Mouse (Mus musculus) heart, embryonic 10.5 days (tissue): ENCODE measurements around the gene Adprh. TPM values are rescaled to one million over a fixed set of nuclear protein-coding genes. Genes with fewer than 3 reads are reported as not detected.

ENCODE experiments used
- DNase-seq: peaks from one replicate; pipeline ENCODE4 v3.0.0-alpha.2; 2017; ENCODE audit warnings: low spot score
- H3K27ac ChIP-seq: fragments of 300-500 bp; sonication (generic); 2 replicates; pipeline ENCODE4 v1.5.1; 2016; ENCODE audit warnings: mild to moderate bottlenecking
- H3K27me3 ChIP-seq: fragments of 300-500 bp; sonication (generic); 2 replicates; pipeline ENCODE4 v1.6.1; 2016; ENCODE audit warnings: mild to moderate bottlenecking; ENCODE audit not compliant: poor library complexity, insufficient read depth, severe bottlenecking
- H3K36me3 ChIP-seq: fragments of 300-500 bp; sonication (generic); 2 replicates; pipeline ENCODE4 v1.6.1; 2016; ENCODE audit warnings: mild to moderate bottlenecking, moderate library complexity
- H3K4me1 ChIP-seq: fragments of 300-500 bp; sonication (generic); 2 replicates; pipeline ENCODE4 v1.6.1; 2016; ENCODE audit warnings: mild to moderate bottlenecking
- H3K4me3 ChIP-seq: fragments of 300-500 bp; sonication (generic); 2 replicates; pipeline ENCODE4 v1.5.1; 2016; ENCODE audit warnings: mild to moderate bottlenecking, moderate library complexity
- H3K9me3 ChIP-seq: fragments of 300-500 bp; sonication (generic); 2 replicates; pipeline ENCODE4 v1.6.1; 2016; ENCODE audit warnings: mild to moderate bottlenecking, moderate library complexity
- WGBS: fragments of 180-500 bp; shearing (Covaris S2); methylation state at CpG from one replicate; pipeline ENCODE4 v1.1.7; 2016; 5-methylcytosine and 5-hydroxymethylcytosine counted together
- polyA plus RNA-seq: library from polyadenylated mRNA; unstranded; fragments of >200 nt; fragmentation: Nextera tagmentation; extraction: Ambion mirVana; gene quantifications from 2 replicates; pipeline ENCODE4 v1.2.1, GENCODE M21; 2016

Adprh gene
- polyA plus RNA-seq, 1 experiment from 2014 or later: 127 TPM

DNA sequence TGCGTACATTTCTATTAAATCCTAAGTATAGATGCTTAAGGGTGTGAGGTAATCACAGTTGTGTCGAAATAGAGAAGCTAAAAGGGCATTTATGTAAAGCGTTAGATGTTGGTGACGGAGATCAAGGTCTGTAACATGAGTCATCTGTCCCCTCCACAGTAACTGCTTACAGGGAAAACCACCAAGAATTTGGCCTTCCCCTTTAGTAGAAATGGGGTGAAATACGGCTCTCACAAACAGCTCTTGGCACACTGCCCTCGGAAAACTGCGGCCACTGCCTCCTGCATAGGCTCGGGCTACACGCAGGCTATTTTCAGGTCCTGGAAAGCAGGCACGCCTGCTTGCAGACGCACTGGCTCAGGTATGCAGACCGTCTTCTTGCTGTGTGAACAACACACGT is 56.3 kb downstream of the Adprh start:
- Histone ChIP-seq H3K27ac (no peak overlapping the region), H3K4me3 (no peak overlapping the region), H3K4me1 (peaks cover 25% of the 10 kb centered on the region), H3K9me3 (no peaks in the 10 kb centered on the region), H3K27me3 (no peaks in the 10 kb centered on the region), H3K36me3 (no peaks in the 10 kb centered on the region)
- DNase-seq: no peak
- WGBS: 56% methylated on average over 13 of the region's 13 CpGs

DNA sequence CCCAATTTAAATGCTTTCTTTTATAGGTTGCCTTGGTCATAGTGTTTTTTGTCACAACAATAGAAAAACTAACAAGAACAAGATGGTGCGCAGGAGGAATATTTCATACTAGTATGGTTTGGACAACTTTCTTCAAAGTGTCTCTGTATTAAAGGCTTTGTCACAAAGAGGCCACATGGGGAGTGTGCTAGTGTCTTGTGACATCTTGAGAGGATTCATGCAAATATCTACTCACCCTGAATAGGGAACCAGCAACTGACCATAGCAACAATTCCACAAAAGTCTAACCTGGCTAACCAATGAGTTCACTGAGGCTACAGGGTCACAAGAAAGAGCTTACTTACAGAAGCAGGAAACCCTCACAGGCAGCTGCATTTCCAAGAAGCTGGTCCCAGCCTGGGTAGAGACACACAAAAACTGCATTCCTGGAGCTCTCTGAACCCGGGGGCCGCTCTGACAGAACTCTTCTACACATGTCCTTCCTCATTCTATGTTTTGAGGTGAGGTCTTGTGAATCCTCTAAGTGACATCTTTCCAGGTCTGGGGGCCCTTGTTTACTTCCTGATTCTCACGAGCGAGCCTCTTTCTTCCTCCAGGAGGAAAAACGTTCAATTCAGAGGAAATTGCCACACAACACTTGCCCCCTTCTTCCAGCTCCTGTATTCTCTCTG is 57.3 kb downstream of the Adprh start:
- Histone ChIP-seq H3K4me3 (no peak overlapping the region), H3K27me3 (no peaks in the 10 kb centered on the region), H3K4me1 (peaks cover 17% of the 10 kb centered on the region), H3K9me3 (no peaks in the 10 kb centered on the region), H3K36me3 (no peaks in the 10 kb centered on the region), H3K27ac (no peak overlapping the region)
- 64% methylated on average over 6 of the region's 6 CpGs for WGBS
- no peak for DNase-seq

DNA sequence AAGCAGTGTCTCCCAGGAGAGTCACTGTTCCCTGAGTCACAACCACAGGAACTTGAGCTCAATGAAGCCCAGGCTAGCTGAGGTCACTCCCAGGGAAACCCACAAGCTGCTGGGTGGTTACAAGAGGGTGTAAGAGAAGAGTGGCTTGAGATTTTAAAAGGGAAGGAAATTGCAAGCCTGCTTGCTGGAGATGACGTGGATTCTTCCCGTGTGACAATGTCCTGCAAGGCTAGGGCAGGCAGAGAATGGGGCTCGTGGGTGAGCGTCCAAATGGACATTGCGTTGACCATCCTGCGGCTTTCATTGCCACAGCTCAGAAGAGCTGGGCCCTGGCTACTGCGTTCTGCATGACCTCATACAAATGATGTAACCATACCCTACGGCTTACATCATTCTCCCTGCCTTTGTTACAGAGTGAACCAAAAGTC is 58.3 kb downstream of the Adprh start:
- WGBS: 81% methylated on average over 8 of the region's 8 CpGs

More for the DNA sequence above, 58.3 kb downstream of the Adprh start:
- H3K27me3 ChIP-seq: no peaks in the 10 kb centered on the region
- H3K27ac ChIP-seq: no peak overlapping the region
- no peaks in the 10 kb centered on the region for H3K36me3 ChIP-seq
- peaks cover 7% of the 10 kb centered on the region for H3K4me1 ChIP-seq
- no peaks in the 10 kb centered on the region for H3K9me3 ChIP-seq
- DNase-seq: no peak
- H3K4me3 ChIP-seq: no peak overlapping the region

Other genes with a start within 250 kb of the Adprh start
- 0.08 TPM in 1 of 2 replicates, not detected in the other for gene Nr1i2, start 157.9 kb downstream of the Adprh start, polyA plus RNA-seq
- gene Maats1, start 110.6 kb downstream of the Adprh start, polyA plus RNA-seq: 0.06 and 0.12 TPM in 2 replicates
- 287 and 339 TPM in 2 replicates for gene Cox17, start 105.7 kb downstream of the Adprh start, polyA plus RNA-seq
- 1.3 and 4.6 TPM in 2 replicates for gene Gm21987, start 105.7 kb downstream of the Adprh start, polyA plus RNA-seq
- gene Popdc2, start 90.5 kb downstream of the Adprh start, polyA plus RNA-seq: 230 and 378 TPM in 2 replicates
- 0.19 and 0.37 TPM in 2 replicates for gene Pla1a, start 19.6 kb downstream of the Adprh start, polyA plus RNA-seq
- 0.41 and 0.45 TPM in 2 replicates for gene Cd80, start 2.9 kb upstream of the Adprh start, polyA plus RNA-seq
- 25.1 and 39.3 TPM in 2 replicates for gene Timmdc1, start 70.0 kb upstream of the Adprh start, polyA plus RNA-seq
- gene Poglut1, start 97.6 kb upstream of the Adprh start, polyA plus RNA-seq: 40.2 and 50.6 TPM in 2 replicates
- gene Tmem39a, start 106.0 kb upstream of the Adprh start, polyA plus RNA-seq: 76.1 and 105 TPM in 2 replicates